Mouse (Mus musculus) limb, embryonic 15.5 days (tissue): ENCODE measurements around the gene Wtip. TPM values are rescaled to one million over a fixed set of nuclear protein-coding genes. Genes with fewer than 3 reads are reported as not detected.
"Not testable (repeated sequence)": the region's sequence is repeated elsewhere in the genome, so short reads cannot be mapped to it uniquely, and the experiment has no call there.

ENCODE experiments used
- ATAC-seq: fragments of 200-750 bp; cut with Nextera tagmentation; 2 replicates; pipeline ENCODE4 v1.8.0; 2017; ENCODE audit warnings: low read depth, moderate TSS enrichment; ENCODE audit not compliant: insufficient number of reproducible peaks, low FRiP score, low TSS enrichment
- H3K27ac ChIP-seq: fragments of 300-500 bp; sonication (generic); 2 replicates; pipeline ENCODE4 v1.5.1; 2015; ENCODE audit warnings: moderate library complexity, mild to moderate bottlenecking, inconsistent platforms
- H3K27me3 ChIP-seq: fragments of 300-500 bp; sonication (generic); 2 replicates; pipeline ENCODE4 v1.6.1; 2015; ENCODE audit warnings: inconsistent platforms
- H3K36me3 ChIP-seq: fragments of 300-500 bp; sonication (generic); 2 replicates; pipeline ENCODE4 v1.6.1; 2015; ENCODE audit warnings: inconsistent platforms
- H3K4me1 ChIP-seq: fragments of 300-500 bp; sonication (generic); 2 replicates; pipeline ENCODE4 v1.6.1; 2015; ENCODE audit warnings: inconsistent platforms
- H3K4me2 ChIP-seq: fragments of 300-500 bp; sonication (generic); 2 replicates; pipeline ENCODE4 v1.6.1; 2015; ENCODE audit warnings: mild to moderate bottlenecking, inconsistent platforms
- H3K4me3 ChIP-seq: fragments of 300-500 bp; sonication (generic); 2 replicates; pipeline ENCODE4 v1.5.1; 2015; ENCODE audit warnings: mild to moderate bottlenecking, inconsistent platforms
- H3K9ac ChIP-seq: fragments of 300-500 bp; sonication (generic); 2 replicates; pipeline ENCODE4 v1.6.1; 2015; ENCODE audit warnings: inconsistent platforms
- H3K9me3 ChIP-seq: fragments of 300-500 bp; sonication (generic); 2 replicates; pipeline ENCODE4 v1.6.1; 2016; ENCODE audit warnings: inconsistent platforms
- WGBS: fragments of 180-500 bp; shearing (Covaris S2); methylation state at CpG from one replicate; pipeline ENCODE4 v1.1.7; 2015; 5-methylcytosine and 5-hydroxymethylcytosine counted together
- polyA plus RNA-seq: library from polyadenylated mRNA; unstranded; fragments of >200 nt; fragmentation: Nextera tagmentation; extraction: Ambion mirVana; gene quantifications from 2 replicates; pipeline ENCODE4 v1.2.1, GENCODE M21; 2015

Wtip gene
- polyA plus RNA-seq, 1 experiment from 2014 or later: 8.0 TPM

DNA sequence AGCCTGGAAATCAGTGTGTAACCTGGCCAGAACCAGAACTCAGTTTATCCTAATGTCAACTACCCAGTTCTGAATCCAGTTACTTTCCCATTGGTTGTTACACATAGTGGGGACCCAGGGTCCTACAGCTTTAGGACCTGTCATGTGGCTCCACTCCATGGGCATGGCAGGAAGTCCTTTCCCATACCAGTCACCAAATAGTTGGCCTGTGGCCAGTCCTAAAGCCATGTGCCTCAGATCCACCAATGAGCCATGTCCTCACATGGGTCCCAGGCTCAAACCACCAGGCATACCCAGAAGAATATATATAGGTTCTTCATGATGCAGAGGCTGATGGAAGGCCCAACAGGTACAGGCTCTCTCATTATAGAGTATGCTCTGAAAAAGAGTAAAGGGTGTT lies 31.8 kb downstream of the Wtip start:
- H3K4me3 ChIP-seq: no peak overlapping the region
- no peak overlapping the region for H3K27ac ChIP-seq
- H3K9ac ChIP-seq: no peak overlapping the region
- no peaks in the 10 kb centered on the region for H3K9me3 ChIP-seq
- H3K4me2 ChIP-seq: no peak overlapping the region
- H3K27me3 ChIP-seq: no peaks in the 10 kb centered on the region
- H3K36me3 ChIP-seq: no peaks in the 10 kb centered on the region
- no peaks in the 10 kb centered on the region for H3K4me1 ChIP-seq
- no peak for ATAC-seq

DNA sequence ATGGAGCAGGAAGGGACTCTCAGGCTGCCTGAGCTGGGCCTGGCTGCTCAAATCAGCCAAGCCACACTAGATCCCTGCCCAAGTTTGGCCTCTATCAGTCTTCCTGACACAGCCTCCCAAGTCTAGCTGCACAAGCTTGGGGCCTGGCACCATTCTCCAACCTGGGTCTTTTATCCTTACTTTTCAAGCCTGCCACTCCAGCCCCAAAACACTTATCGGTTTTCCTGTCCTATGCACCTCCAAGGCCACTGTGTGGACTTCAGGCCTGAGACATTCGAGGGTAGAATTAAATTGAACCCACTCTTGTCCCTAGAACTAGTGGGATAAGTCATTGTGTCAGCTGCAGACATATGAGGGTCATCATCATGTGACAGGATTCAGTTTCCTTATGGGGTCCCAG lies 33.1 kb downstream of the Wtip start:
- 72% methylated on average over 2 of the region's 2 CpGs for WGBS
- Histone ChIP-seq H3K27ac (no peak overlapping the region), H3K9ac (no peak overlapping the region), H3K4me3 (no peak overlapping the region), H3K4me1 (no peaks in the 10 kb centered on the region), H3K4me2 (no peak overlapping the region), H3K27me3 (no peaks in the 10 kb centered on the region), H3K36me3 (no peaks in the 10 kb centered on the region), H3K9me3 (no peaks in the 10 kb centered on the region)
- ATAC-seq: no peak

DNA sequence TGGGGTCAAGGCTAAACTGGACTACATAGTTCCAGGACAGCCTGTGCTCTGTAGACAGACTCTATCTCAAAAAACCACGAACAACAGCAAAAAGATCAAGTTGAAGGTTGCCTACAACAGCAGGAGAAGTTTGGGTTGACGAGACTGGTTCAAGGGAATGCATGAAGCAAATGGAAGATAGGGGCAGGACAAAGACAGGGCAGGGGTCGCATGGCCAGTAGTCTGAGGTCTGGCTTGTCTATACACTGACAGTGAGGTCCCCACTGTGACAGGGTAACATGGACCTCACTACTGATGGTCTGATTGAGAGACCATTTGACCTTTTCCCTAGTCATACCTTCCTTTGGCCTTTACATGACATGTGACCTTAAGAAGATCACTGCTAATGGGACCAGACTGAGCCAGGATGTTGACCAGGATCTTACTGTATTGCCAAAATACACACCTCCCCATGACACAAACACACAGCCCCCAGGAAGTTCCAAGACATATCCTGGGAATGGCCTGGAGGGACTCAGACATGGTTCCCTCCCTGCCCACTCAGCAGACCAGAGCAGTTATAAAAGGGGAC lies 38.1 kb downstream of the Wtip start, which contains the start of gene Scgb1b30:
Gene Scgb1b30 (plus strand): TSS at position 521 of the 571 bp plus-strand sequence.
- Histone ChIP-seq H3K36me3 (no peaks in the 10 kb centered on the region), H3K4me3 (no peak within 1 kb of the TSS), H3K4me2 (no peak within 1 kb of the TSS), H3K4me1 (no peaks in the 10 kb centered on the region), H3K27me3 (no peaks in the 10 kb centered on the region), H3K9me3 (no peaks in the 10 kb centered on the region), H3K9ac (no peak within 1 kb of the TSS), H3K27ac (no peak within 1 kb of the TSS)
- 75% methylated on average over 3 of the region's 3 CpGs for WGBS
- no peak for ATAC-seq

- not testable (repeated sequence) for H3K9me3 ChIP-seq, H3K27ac ChIP-seq, H3K4me1 ChIP-seq, H3K4me2 ChIP-seq, H3K9ac ChIP-seq, H3K27me3 ChIP-seq, H3K36me3 ChIP-seq, H3K4me3 ChIP-seq, ATAC-seq
- 74% methylated on average over 5 of the region's 5 CpGs for WGBS
Observed at GRCm38 (mm10) chr7:34068132-34068531, 64.9 kb downstream of the Wtip start.

Other genes starting within 250 kb of the Wtip start
- gene Scgb2b26, start 188.2 kb downstream of the Wtip start, polyA plus RNA-seq: not detected in 2 replicates
- gene Scgb2b27, start 119.3 kb downstream of the Wtip start, polyA plus RNA-seq: not detected in 2 replicates
- gene Scgb1b27, start 111.8 kb downstream of the Wtip start, polyA plus RNA-seq: not detected in 2 replicates
- gene Scgb1b30, start 37.8 kb downstream of the Wtip start, polyA plus RNA-seq: not detected in 2 replicates
- 186 and 190 TPM in 2 replicates for gene Uba2, start 36.3 kb upstream of the Wtip start, polyA plus RNA-seq
- 59.1 and 59.9 TPM in 2 replicates for gene Pdcd2l, start 63.4 kb upstream of the Wtip start, polyA plus RNA-seq
- gene Gpi1, start 97.1 kb upstream of the Wtip start, polyA plus RNA-seq: 288 and 306 TPM in 2 replicates
- gene Gm6096, start 117.8 kb upstream of the Wtip start, polyA plus RNA-seq: not detected in 2 replicates
- gene 4931406P16Rik, start 180.3 kb upstream of the Wtip start, polyA plus RNA-seq: 30.3 and 30.5 TPM in 2 replicates